Mouse (Mus musculus): Measurements from ENCODE around the gene Hcn4. TPM values are rescaled to one million over a fixed set of nuclear protein-coding genes. Genes with fewer than 3 reads are reported as not detected.

The Hcn4 gene
- polyA plus RNA-seq, 1 experiment from 2014 or later = 0.24 TPM

- H3K4me2 ChIP-seq (ENCODE audit: low read length) = peak overlapping the region; percentile 51
- H3K27ac ChIP-seq = no peak overlapping the region
- H3K36me3 ChIP-seq (ENCODE audit: insufficient read depth, low read length) = no peaks in the 10 kb centered on the region
- 23% methylated on average over 30 of the region's 30 CpGs for WGBS
- TF ChIP-seq CTCF (IDR thresholded peaks at IDR 0.05; ENCODE audit: low read depth) = no peak
- H3K9me3 ChIP-seq (replicated peaks; ENCODE audit: low read length) = no peaks in the 10 kb centered on the region
- ATAC-seq (replicated peaks; ENCODE audit: low FRiP score, low read depth) (no peak), DNase-seq (ENCODE audit: low spot score) (peak; percentile 29)
- H3K9ac ChIP-seq (ENCODE audit: low read depth, low read length) = no peak overlapping the region
- 0 out of 2 replicates have a peak, but pooled peaks cover 7% of the 10 kb centered on the region for H3K4me1 ChIP-seq (replicated peaks; ENCODE audit: insufficient read depth, low read length)
- peak overlapping the region; percentile 8; the same call in 1 of the 2 replicates for H3K4me3 ChIP-seq (replicated peaks; ENCODE audit: low read depth, low read length)
- no peaks in the 10 kb centered on the region for H3K27me3 ChIP-seq (ENCODE audit: insufficient read depth, low read length)
Measured at GRCm38 (mm10) chr9:58859080-58859635, 35.9 kb downstream of the Hcn4 start.

GRCm38 (mm10) chr9:58863826-58864225 lies 40.6 kb downstream of the Hcn4 start:
- WGBS = 33% methylated on average over 7 of the region's 7 CpGs
- Histone ChIP-seq H3K4me2 (ENCODE audit: low read length) (no peak overlapping the region), H3K4me3 (replicated peaks; ENCODE audit: low read depth, low read length) (no peak overlapping the region), H3K27me3 (ENCODE audit: insufficient read depth, low read length) (no peaks in the 10 kb centered on the region), H3K9me3 (replicated peaks; ENCODE audit: low read length) (no peaks in the 10 kb centered on the region), H3K9ac (ENCODE audit: low read depth, low read length) (no peak overlapping the region), H3K4me1 (replicated peaks; ENCODE audit: insufficient read depth, low read length) (0 out of 2 replicates have a peak, but pooled peaks cover 6% of the 10 kb centered on the region), H3K36me3 (ENCODE audit: insufficient read depth, low read length) (no peaks in the 10 kb centered on the region), H3K27ac (no peak overlapping the region)
- ATAC-seq (replicated peaks; ENCODE audit: low FRiP score, low read depth) (no peak), DNase-seq (ENCODE audit: low spot score) (no peak)
- TF ChIP-seq CTCF (IDR thresholded peaks at IDR 0.05; ENCODE audit: low read depth) = no peak

- DNase-seq (ENCODE audit: low spot score) = no peak
- no peaks in the 10 kb centered on the region for H3K27me3 ChIP-seq (ENCODE audit: insufficient read depth, low read length)
- H3K9ac ChIP-seq (ENCODE audit: low read depth, low read length) = no peak overlapping the region
- H3K27ac ChIP-seq = no peak overlapping the region
- no peaks in the 10 kb centered on the region for H3K9me3 ChIP-seq (replicated peaks; ENCODE audit: low read length)
- no peaks in the 10 kb centered on the region for H3K4me1 ChIP-seq (replicated peaks; ENCODE audit: insufficient read depth, low read length)
- H3K36me3 ChIP-seq (ENCODE audit: insufficient read depth, low read length) = 0 out of 2 replicates have a peak, but pooled peaks cover 9% of the 10 kb centered on the region
- H3K4me2 ChIP-seq (ENCODE audit: low read length) = no peak overlapping the region
- no peak for TF ChIP-seq CTCF (IDR thresholded peaks at IDR 0.05; ENCODE audit: low read depth)
- ATAC-seq (replicated peaks; ENCODE audit: low FRiP score, low read depth) = no peak
- WGBS = 83% methylated on average over 10 of the region's 10 CpGs
- no peak overlapping the region for H3K4me3 ChIP-seq (replicated peaks; ENCODE audit: low read depth, low read length)
Measured at GRCm38 (mm10) chr9:58871141-58871540, 47.9 kb downstream of the Hcn4 start.

- TF ChIP-seq CTCF (IDR thresholded peaks at IDR 0.05; ENCODE audit: low read depth) = peak; percentile 90
- WGBS = 40% methylated on average over 10 of the region's 10 CpGs
- H3K27ac ChIP-seq = no peak overlapping the region
- ATAC-seq (replicated peaks; ENCODE audit: low FRiP score, low read depth) (no peak), DNase-seq (ENCODE audit: low spot score) (peak; percentile 81)
- H3K9ac ChIP-seq (ENCODE audit: low read depth, low read length) = no peak overlapping the region
- H3K4me3 ChIP-seq (replicated peaks; ENCODE audit: low read depth, low read length) = no peak overlapping the region
- H3K4me1 ChIP-seq (replicated peaks; ENCODE audit: insufficient read depth, low read length) = no peaks in the 10 kb centered on the region
- no peak overlapping the region for H3K4me2 ChIP-seq (ENCODE audit: low read length)
- H3K9me3 ChIP-seq (replicated peaks; ENCODE audit: low read length) = no peaks in the 10 kb centered on the region
- peaks cover 12% of the 10 kb centered on the region; the same call in 1 of the 2 replicates for H3K36me3 ChIP-seq (ENCODE audit: insufficient read depth, low read length)
- H3K27me3 ChIP-seq (ENCODE audit: insufficient read depth, low read length) = no peaks in the 10 kb centered on the region
Measured at GRCm38 (mm10) chr9:58873541-58874324, 50.5 kb downstream of the Hcn4 start.

GRCm38 (mm10) chr9:58874354-58874753 lies 51.1 kb downstream of the Hcn4 start:
- TF ChIP-seq CTCF (IDR thresholded peaks at IDR 0.05; ENCODE audit: low read depth) = no peak
- peaks cover 12% of the 10 kb centered on the region; the same call in 1 of the 2 replicates for H3K36me3 ChIP-seq (ENCODE audit: insufficient read depth, low read length)

GRCm38 (mm10) chr9:58875439-58875838 lies 52.2 kb downstream of the Hcn4 start:
- TF ChIP-seq CTCF (IDR thresholded peaks at IDR 0.05; ENCODE audit: low read depth) = no peak
- H3K4me3 ChIP-seq (replicated peaks; ENCODE audit: low read depth, low read length) = no peak overlapping the region
- H3K36me3 ChIP-seq (ENCODE audit: insufficient read depth, low read length) = peaks cover 16% of the 10 kb centered on the region; the same call in 1 of the 2 replicates
- no peak overlapping the region for H3K9ac ChIP-seq (ENCODE audit: low read depth, low read length)
- no peak for ATAC-seq (replicated peaks; ENCODE audit: low FRiP score, low read depth)
- WGBS = 94% methylated on average over 6 of the region's 6 CpGs
- H3K4me1 ChIP-seq (replicated peaks; ENCODE audit: insufficient read depth, low read length) = no peaks in the 10 kb centered on the region
- H3K27me3 ChIP-seq (ENCODE audit: insufficient read depth, low read length) = no peaks in the 10 kb centered on the region
- H3K27ac ChIP-seq = no peak overlapping the region
- H3K4me2 ChIP-seq (ENCODE audit: low read length) = no peak overlapping the region
- DNase-seq (ENCODE audit: low spot score) = no peak
- H3K9me3 ChIP-seq (replicated peaks; ENCODE audit: low read length) = no peaks in the 10 kb centered on the region

More at GRCm38 (mm10) chr9:58874354-58874753, 51.1 kb downstream of the Hcn4 start:
- H3K27me3 ChIP-seq (ENCODE audit: insufficient read depth, low read length) = no peaks in the 10 kb centered on the region
- DNase-seq (ENCODE audit: low spot score) (no peak), ATAC-seq (replicated peaks; ENCODE audit: low FRiP score, low read depth) (no peak)
- no peaks in the 10 kb centered on the region for H3K9me3 ChIP-seq (replicated peaks; ENCODE audit: low read length)
- H3K9ac ChIP-seq (ENCODE audit: low read depth, low read length) = no peak overlapping the region
- no peak overlapping the region for H3K27ac ChIP-seq
- H3K4me1 ChIP-seq (replicated peaks; ENCODE audit: insufficient read depth, low read length) = no peaks in the 10 kb centered on the region
- H3K4me3 ChIP-seq (replicated peaks; ENCODE audit: low read depth, low read length) = no peak overlapping the region
- 61% methylated on average over 4 of the region's 4 CpGs for WGBS
- H3K4me2 ChIP-seq (ENCODE audit: low read length) = no peak overlapping the region
